Mouse (Mus musculus): ENCODE data around the gene Btnl1. TPM values are rescaled to one million over a fixed set of nuclear protein-coding genes. Genes with fewer than 3 reads are reported as not detected.

Btnl1 gene
- polyA plus RNA-seq, 2 experiments = not detected

DNA sequence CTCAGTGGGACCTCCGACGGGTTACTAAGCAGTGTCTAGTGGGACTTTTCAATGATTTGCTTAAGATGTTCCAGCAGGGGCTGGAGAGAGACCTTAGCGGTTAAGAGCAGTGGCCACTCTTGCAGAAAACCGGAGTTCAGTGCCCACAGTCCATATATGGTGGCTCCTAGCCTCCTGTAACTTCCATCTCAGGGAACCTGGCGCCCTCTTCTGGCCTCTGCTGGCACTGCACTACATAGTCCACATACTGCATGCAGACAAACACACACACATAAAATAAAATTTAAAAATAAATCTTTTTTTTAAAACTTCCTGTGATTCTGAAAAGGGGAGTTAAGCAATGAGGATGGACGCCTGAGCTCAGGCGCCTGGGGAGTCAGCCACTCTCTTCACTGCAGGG is 6.3 kb downstream of the Btnl1 start:
- WGBS (ENCODE audit: insufficient replicate concordance) = 64% methylated on average over 7 of the region's 7 CpGs
- no peak overlapping the region for H3K9ac ChIP-seq (replicated peaks)
- TF ChIP-seq EP300 (IDR thresholded peaks at IDR 0.05; ENCODE audit: low read depth) (no peak), CTCF (IDR thresholded peaks at IDR 0.05; ENCODE audit: low read depth) (peak; percentile 65)
- H3K27ac ChIP-seq = no peak overlapping the region
- H3K36me3 ChIP-seq (replicated peaks; ENCODE audit: control insufficient read depth, insufficient read depth, low read depth) = no peaks in the 10 kb centered on the region
- ATAC-seq (ENCODE audit: insufficient read depth) = no peak
- no peak overlapping the region for H3K4me3 ChIP-seq (ENCODE audit: insufficient read depth in 1 of 2, low read depth in 2 of 2, low read length in 2 of 2)
- no peaks in the 10 kb centered on the region for H3K4me1 ChIP-seq (replicated peaks; ENCODE audit: control insufficient read depth in 2 of 2, insufficient read depth in 2 of 2, low read length in 1 of 2)
- H3K27me3 ChIP-seq (ENCODE audit: control insufficient read depth, insufficient read depth, low read length) = no peaks in the 10 kb centered on the region
- peak in 1 of 3 experiments; percentile 11 for DNase-seq (ENCODE audit: low read depth in 3 of 3, low spot score in 3 of 3)
- H3K9me3 ChIP-seq (ENCODE audit: control insufficient read depth, low read length) = no peaks in the 10 kb centered on the region
- no peak overlapping the region for H3K4me2 ChIP-seq (ENCODE audit: low read depth)

DNA sequence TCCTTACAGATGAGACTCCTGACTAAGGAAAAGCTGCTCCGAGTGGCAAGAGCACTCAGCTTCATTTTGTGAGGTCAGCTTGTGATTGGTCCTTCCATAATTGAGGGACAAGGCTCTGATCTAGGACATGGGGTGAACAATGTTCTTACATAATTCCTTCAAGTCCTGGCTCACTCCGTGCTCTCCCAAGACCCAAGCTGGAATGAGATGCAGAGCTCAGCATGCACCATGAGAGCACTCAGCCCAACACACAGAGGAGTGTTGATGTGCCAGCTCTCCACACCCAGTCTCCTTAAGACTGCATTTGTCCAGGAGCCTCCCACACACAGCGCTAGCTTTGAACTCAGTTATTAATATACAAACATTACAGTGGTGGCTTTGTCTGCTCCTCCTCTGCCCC is 7.8 kb downstream of the Btnl1 start:
- whole genome bisulfite sequencing (ENCODE audit: insufficient replicate concordance) = 47% methylated on average over 3 of the region's 3 CpGs
- Histone ChIP-seq H3K36me3 (replicated peaks; ENCODE audit: control insufficient read depth, insufficient read depth, low read depth) (no peaks in the 10 kb centered on the region), H3K27me3 (ENCODE audit: control insufficient read depth, insufficient read depth, low read length) (no peaks in the 10 kb centered on the region), H3K4me3 (ENCODE audit: insufficient read depth in 1 of 2, low read depth in 2 of 2, low read length in 2 of 2) (no peak overlapping the region), H3K4me2 (ENCODE audit: low read depth) (no peak overlapping the region), H3K9me3 (ENCODE audit: control insufficient read depth, low read length) (no peaks in the 10 kb centered on the region), H3K4me1 (replicated peaks; ENCODE audit: control insufficient read depth in 2 of 2, insufficient read depth in 2 of 2, low read length in 1 of 2) (no peaks in the 10 kb centered on the region), H3K27ac (no peak overlapping the region), H3K9ac (replicated peaks) (no peak overlapping the region)
- DNase-seq (ENCODE audit: low read depth in 3 of 3, low spot score in 3 of 3) = no peak
- ATAC-seq (ENCODE audit: insufficient read depth) = no peak
- TF ChIP-seq EP300 (IDR thresholded peaks at IDR 0.05; ENCODE audit: low read depth) (no peak), CTCF (IDR thresholded peaks at IDR 0.05; ENCODE audit: low read depth) (no peak)

DNA sequence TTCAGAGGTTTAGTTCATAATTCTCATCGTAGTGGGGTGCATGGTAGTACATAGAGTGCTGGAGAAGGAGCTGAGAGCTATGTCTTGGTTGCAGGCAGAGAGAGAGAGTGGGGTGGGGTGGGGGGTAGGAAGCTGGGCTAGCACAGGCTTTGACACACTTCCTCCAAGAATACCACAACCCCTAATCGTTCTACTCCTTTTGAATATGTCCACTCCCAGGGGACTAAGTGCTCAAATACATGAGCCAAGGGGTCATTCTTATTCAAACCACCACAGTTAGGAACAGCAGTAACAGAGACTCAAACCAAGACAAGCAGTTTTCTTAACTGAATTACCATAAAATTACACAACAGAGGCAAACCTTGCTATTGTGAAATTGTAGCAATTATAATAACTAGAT is 9.7 kb downstream of the Btnl1 start:
- Histone ChIP-seq H3K36me3 (replicated peaks; ENCODE audit: control insufficient read depth, insufficient read depth, low read depth) (no peaks in the 10 kb centered on the region), H3K4me1 (replicated peaks; ENCODE audit: control insufficient read depth in 2 of 2, insufficient read depth in 2 of 2, low read length in 1 of 2) (no peaks in the 10 kb centered on the region), H3K4me3 (ENCODE audit: insufficient read depth in 1 of 2, low read depth in 2 of 2, low read length in 2 of 2) (no peak overlapping the region), H3K27ac (no peak overlapping the region), H3K27me3 (ENCODE audit: control insufficient read depth, insufficient read depth, low read length) (peaks cover 5% of the 10 kb centered on the region; the same call in 1 of the 2 replicates), H3K9ac (replicated peaks) (no peak overlapping the region), H3K4me2 (ENCODE audit: low read depth) (no peak overlapping the region), H3K9me3 (ENCODE audit: control insufficient read depth, low read length) (no peaks in the 10 kb centered on the region)
- 17% methylated on average over 2 of the region's 2 CpGs for WGBS (ENCODE audit: insufficient replicate concordance)
- ATAC-seq (ENCODE audit: insufficient read depth) (no peak), DNase-seq (ENCODE audit: low read depth in 3 of 3, low spot score in 3 of 3) (no peak)
- TF ChIP-seq CTCF (IDR thresholded peaks at IDR 0.05; ENCODE audit: low read depth) = no peak
- no peak for TF ChIP-seq EP300 (IDR thresholded peaks at IDR 0.05; ENCODE audit: low read depth)

DNA sequence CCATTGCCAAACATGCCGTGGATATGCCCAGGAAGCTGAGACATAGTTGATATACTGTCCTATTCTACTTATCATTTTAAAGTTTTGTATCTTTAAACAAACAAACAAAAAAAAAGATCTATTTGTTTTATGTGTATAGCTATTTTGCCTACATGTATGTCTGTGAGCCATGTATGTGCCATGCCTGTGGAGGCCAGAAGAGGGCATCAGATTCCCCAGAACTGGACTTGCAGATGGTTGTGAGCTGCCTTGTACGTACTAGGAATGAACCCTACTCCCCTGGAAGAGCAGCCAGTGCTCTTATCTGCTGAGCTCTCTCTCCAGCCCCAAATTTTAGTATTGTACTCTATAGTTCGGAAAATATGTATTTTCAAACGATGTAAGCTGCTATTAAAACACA is 11.6 kb downstream of the Btnl1 start:
- H3K36me3 ChIP-seq (replicated peaks; ENCODE audit: control insufficient read depth, insufficient read depth, low read depth) = no peaks in the 10 kb centered on the region
- TF ChIP-seq CTCF (IDR thresholded peaks at IDR 0.05; ENCODE audit: low read depth) (peak; percentile 62), EP300 (IDR thresholded peaks at IDR 0.05; ENCODE audit: low read depth) (no peak)
- H3K9ac ChIP-seq (replicated peaks) = no peak overlapping the region
- no peak overlapping the region for H3K4me2 ChIP-seq (ENCODE audit: low read depth)
- no peak for ATAC-seq (ENCODE audit: insufficient read depth)
- no peak overlapping the region for H3K27ac ChIP-seq
- peaks cover 0 to 3% of the 10 kb centered on the region in 2 experiments; a peak in 1 of 4 replicates for H3K4me1 ChIP-seq (replicated peaks; ENCODE audit: control insufficient read depth in 2 of 2, insufficient read depth in 2 of 2, low read length in 1 of 2)
- H3K9me3 ChIP-seq (ENCODE audit: control insufficient read depth, low read length) = no peaks in the 10 kb centered on the region
- no peak overlapping the region for H3K4me3 ChIP-seq (ENCODE audit: insufficient read depth in 1 of 2, low read depth in 2 of 2, low read length in 2 of 2)
- WGBS (ENCODE audit: insufficient replicate concordance) = 35% methylated on average over 4 of the region's 4 CpGs
- no peak for DNase-seq (ENCODE audit: low read depth in 3 of 3, low spot score in 3 of 3)
- H3K27me3 ChIP-seq (ENCODE audit: control insufficient read depth, insufficient read depth, low read length) = peaks cover 11% of the 10 kb centered on the region

DNA sequence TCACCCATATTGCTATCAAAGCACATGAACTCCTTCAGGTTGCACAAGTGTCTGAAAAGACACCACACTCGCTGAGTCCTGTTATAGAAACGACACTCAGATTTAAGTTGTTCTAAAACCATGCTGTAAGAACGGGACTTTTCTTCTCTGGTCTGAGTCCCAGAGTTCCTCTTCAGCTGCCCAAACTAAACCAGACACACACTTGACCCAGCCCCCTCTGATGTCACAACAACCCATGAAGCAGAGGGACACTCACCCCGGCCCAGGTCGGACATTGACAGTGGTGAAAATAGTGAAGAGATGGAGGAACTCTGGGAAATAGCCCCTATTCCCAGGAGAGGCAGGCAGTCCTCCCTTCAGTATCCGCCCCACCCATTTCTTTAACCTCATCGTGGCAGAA is 14.6 kb downstream of the Btnl1 start:
- no peak for TF ChIP-seq CTCF (IDR thresholded peaks at IDR 0.05; ENCODE audit: low read depth)
- no peak for TF ChIP-seq EP300 (IDR thresholded peaks at IDR 0.05; ENCODE audit: low read depth)
- ATAC-seq (ENCODE audit: insufficient read depth) = no peak
- H3K4me3 ChIP-seq (ENCODE audit: insufficient read depth in 1 of 2, low read depth in 2 of 2, low read length in 2 of 2) = no peak overlapping the region
- H3K9ac ChIP-seq (replicated peaks) = no peak overlapping the region
- no peak overlapping the region for H3K4me2 ChIP-seq (ENCODE audit: low read depth)
- peaks cover 11% of the 10 kb centered on the region for H3K27me3 ChIP-seq (ENCODE audit: control insufficient read depth, insufficient read depth, low read length)
- H3K36me3 ChIP-seq (replicated peaks; ENCODE audit: control insufficient read depth, insufficient read depth, low read depth) = no peaks in the 10 kb centered on the region
- H3K27ac ChIP-seq = no peak overlapping the region
- 35% methylated on average over 7 of the region's 7 CpGs for WGBS (ENCODE audit: insufficient replicate concordance)
- H3K9me3 ChIP-seq (ENCODE audit: control insufficient read depth, low read length) = no peaks in the 10 kb centered on the region
- no peak for DNase-seq (ENCODE audit: low read depth in 3 of 3, low spot score in 3 of 3)
- H3K4me1 ChIP-seq (replicated peaks; ENCODE audit: control insufficient read depth in 2 of 2, insufficient read depth in 2 of 2, low read length in 1 of 2) = peaks cover 0 to 3% of the 10 kb centered on the region in 2 experiments; a peak in 1 of 4 replicates
